Mouse (Mus musculus): Measurements from ENCODE around the gene Ubash3b. TPM values are rescaled to one million over a fixed set of nuclear protein-coding genes. Genes with fewer than 3 reads are reported as not detected.

The Ubash3b gene
- total RNA-seq, 2 experiments from 2014 or later = 5.9 to 7.2 TPM

- peak; percentile 38 for ATAC-seq (replicated peaks; ENCODE audit: poor library complexity, severe bottlenecking)
These were observed 7.2 kb upstream of the Ubash3b start for GRCm38 (mm10) chr9:41168656-41169055.

GRCm38 (mm10) chr9:41168206-41168605 is 6.7 kb upstream of the Ubash3b start:
- peak; percentile 73 for ATAC-seq (replicated peaks; ENCODE audit: poor library complexity, severe bottlenecking)

DNA sequence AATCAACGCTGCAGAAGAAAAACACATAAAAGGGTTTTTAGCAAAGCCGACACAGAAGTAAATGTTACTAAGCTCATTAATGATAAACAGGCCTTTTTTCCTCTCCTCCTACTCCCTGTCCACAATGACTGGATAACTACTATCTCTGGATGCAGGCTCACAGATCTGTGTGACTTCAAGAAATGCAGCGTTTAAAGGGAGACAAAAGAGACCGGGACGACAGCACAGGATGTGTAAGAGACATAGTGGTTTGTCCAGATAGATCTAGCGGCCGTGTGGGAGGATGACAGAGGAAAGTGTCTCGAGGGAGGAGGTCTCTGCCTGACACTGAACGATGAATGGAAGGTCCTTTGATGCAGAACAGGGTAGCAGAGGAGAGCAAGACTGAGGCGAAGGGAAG is 5.4 kb upstream of the Ubash3b start:
- no peak for ATAC-seq (replicated peaks; ENCODE audit: poor library complexity, severe bottlenecking)

DNA sequence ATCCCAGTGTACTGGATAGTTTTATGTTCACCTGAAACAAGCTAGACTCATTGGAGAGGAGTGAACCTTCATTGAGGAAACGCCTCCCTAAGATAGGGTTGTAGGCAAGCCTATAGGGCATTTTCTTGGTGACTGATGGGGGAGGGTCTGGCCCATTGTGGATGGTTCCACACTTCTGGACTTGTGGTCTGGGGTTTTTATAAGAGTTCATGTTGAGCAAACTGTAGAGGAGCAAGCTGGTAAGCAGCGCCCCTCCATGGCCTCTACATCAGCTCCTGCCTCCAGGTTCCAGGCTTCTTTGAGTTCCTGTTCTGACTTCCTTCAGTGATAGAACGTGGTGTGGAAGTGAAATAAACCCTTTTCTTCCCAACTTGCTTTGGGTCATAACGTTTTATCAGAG is 866 bp upstream of the Ubash3b start:
- ATAC-seq (replicated peaks; ENCODE audit: poor library complexity, severe bottlenecking) = 0 out of 2 replicates have a peak, but pooled peaks have one; percentile 4

- ATAC-seq (replicated peaks; ENCODE audit: poor library complexity, severe bottlenecking) = peak; percentile 34
These were observed 841 bp downstream of the Ubash3b start for GRCm38 (mm10) chr9:41160536-41161176.

DNA sequence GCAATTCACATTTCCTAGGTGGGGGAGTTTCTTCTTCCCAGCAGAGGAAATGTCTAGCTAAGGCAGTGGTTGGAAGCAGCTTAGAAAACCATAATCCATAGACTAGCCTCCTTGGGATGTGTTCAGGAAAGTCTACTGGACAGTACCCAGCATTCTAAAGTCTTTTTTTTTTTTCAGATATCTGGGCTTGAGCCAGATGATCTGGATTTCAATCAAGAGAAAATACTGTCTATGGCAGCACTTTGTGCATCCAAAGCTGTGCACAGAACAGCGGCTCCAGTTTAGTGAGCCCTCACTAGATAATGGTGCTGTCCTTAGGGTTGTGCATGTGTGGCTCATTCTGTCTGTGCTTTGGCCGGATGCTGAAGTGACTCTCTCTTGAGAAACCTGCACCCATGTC is 2.3 kb downstream of the Ubash3b start:
- ATAC-seq (replicated peaks; ENCODE audit: poor library complexity, severe bottlenecking) = no peak

- ATAC-seq (replicated peaks; ENCODE audit: poor library complexity, severe bottlenecking) = no peak
These were observed 3.5 kb downstream of the Ubash3b start for GRCm38 (mm10) chr9:41157872-41158567.

DNA sequence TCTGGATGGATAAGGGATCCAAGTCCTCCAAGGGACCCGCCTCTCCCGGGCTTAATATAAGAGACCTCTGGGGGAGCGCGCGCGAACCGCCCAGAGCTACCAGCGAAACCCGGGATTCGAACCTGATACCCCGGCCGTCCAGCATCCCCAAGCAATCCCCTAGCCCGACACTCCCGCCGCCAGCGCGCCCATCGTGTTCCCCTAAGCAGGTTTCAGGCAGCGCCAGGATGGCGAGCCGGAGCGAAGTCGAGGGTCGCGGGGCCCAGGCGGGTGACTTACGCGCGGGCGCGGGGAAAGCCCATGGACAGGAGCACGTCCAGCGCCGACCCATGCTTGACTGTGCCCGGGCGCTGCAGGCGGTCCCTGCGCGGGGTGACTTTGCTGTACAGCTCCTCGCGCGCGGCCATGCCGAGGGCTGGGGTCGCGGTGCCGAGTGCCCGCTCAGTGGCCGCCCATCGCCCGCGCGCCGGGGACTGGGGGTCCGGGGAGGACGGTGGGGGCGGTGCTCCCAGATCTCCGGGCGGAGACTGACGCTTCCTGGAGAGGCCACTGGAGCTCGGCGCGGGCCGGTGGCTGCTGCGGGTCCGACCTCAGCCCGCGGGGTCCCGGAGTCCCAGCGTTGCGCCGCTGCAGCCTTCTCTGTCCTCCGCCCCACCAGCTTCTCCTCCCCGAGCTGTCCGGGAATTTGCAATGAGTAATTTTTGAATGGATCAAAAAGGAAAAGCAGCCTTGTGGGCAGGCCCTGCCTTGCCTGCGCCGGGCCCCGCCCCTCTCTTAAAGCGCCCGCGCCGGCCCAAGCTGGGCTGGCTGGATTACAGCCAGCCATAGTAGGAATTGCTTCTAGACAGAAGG is 4.3 kb downstream of the Ubash3b start:
- ATAC-seq (replicated peaks; ENCODE audit: poor library complexity, severe bottlenecking) = peak; percentile 7; the same call in 1 of the 2 replicates

GRCm38 (mm10) chr9:41156720-41157019 is 4.8 kb downstream of the Ubash3b start:
- no peak for ATAC-seq (replicated peaks; ENCODE audit: poor library complexity, severe bottlenecking)

DNA sequence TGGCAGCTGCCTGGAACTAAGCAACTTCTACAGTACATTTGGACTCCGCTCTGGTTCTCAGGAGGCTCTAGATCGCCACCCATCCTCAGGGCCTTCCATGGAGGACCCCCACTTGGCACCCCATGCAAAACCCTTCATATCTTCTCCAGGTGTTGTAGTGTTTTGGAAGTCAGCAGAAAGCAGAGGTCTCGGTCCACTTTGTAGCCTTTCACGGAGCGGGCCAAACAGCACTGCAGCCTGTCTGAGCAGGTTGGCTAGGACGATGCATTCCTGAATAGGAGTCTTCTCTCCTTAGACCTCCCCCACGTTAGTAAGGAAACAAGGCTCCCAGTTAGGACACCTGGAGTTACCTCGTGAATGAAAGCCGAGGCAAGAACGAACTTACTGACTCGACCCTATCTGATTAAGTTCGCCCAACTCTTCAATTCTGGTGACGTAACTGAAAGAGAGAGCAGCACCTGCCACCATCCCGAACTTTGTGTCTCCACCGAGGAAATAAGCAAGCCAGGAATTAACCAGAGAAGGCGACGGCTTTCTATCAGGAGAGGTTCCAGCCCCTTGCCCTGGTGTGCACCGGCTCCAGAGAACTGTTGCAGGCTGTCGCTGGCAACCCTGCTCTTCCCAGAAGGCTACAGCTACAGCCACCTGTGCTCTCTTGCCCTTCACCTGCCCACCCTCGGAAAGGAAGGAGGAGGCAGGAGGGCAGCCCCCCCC is 5.3 kb downstream of the Ubash3b start:
- ATAC-seq (replicated peaks; ENCODE audit: poor library complexity, severe bottlenecking) = no peak

DNA sequence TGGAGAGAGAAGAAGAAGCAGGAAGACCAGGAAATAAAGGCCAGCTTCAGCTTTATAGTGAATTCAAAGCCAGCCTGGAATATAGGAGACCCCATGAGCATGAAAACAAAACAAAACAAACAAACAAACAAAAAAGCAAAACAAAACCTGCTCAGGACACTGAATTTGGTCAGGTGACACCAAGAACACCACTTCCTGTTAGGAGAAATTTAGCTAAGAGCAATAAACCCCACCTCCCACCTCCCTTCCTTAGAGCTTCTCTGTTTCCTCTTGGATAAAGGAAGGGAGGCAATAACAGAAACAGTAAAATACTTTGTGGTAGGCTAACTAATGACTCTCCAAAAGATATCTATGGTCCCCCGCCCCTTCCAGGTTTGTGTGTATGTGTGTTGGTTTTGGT is 7.5 kb downstream of the Ubash3b start:
- no peak for ATAC-seq (replicated peaks; ENCODE audit: poor library complexity, severe bottlenecking)

GRCm38 (mm10) chr9:41153050-41153449 is 8.4 kb downstream of the Ubash3b start:
- peak; percentile 47 for ATAC-seq (replicated peaks; ENCODE audit: poor library complexity, severe bottlenecking)

DNA sequence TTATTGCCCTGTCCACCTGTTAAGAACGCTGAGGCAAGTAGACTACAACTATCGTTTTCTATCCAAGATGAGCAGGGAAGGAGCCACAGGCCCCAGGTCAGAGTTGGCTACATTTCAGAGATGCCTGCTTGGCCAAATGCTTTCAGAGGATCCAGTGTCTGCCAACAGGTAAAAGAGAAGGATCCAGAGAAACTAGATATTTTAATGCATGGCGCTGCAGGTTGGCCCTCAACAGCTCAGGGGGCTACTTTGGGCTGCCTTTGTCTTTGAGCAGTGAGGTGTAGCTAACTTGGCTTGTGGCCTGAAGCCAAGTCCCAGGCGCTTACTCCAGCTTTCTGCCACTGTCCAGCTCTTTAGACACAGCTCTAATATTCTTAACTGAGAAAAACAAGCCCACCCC is 10.0 kb downstream of the Ubash3b start:
- ATAC-seq (replicated peaks; ENCODE audit: poor library complexity, severe bottlenecking) = no peak

- ATAC-seq (replicated peaks; ENCODE audit: poor library complexity, severe bottlenecking) = peak; percentile 72
These were observed 11.6 kb downstream of the Ubash3b start for GRCm38 (mm10) chr9:41149896-41150295.

DNA sequence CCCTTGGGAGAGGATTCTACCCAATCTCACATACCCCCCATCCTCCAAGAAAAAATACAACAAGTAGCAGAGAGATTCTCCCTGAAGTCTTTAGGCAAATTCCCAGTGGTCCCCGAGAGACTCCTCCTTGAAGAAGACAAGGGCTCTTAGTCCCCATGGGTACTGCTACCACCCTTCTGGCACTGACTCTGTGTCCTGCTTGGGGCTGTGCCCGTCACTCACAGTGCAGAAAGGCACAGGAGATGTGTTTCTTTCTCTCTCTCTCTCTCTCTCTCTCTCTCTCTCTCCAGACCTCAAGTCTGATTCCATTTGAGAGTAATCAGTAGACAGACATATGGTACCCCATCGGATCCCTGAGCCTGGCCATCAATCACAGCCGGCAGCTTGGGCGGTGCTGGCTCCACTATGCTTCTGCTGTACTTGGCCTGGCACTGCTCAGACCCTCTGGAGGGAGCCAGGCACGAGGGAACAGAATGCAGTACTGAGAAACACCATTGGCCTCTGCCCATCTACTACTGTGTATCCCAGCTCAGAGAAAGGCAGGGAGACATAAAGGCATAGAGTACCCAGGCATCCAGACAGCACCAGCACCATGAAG is 12.3 kb downstream of the Ubash3b start:
- no peak for ATAC-seq (replicated peaks; ENCODE audit: poor library complexity, severe bottlenecking)

GRCm38 (mm10) chr9:41148600-41148999 is 12.9 kb downstream of the Ubash3b start:
- no peak for ATAC-seq (replicated peaks; ENCODE audit: poor library complexity, severe bottlenecking)

DNA sequence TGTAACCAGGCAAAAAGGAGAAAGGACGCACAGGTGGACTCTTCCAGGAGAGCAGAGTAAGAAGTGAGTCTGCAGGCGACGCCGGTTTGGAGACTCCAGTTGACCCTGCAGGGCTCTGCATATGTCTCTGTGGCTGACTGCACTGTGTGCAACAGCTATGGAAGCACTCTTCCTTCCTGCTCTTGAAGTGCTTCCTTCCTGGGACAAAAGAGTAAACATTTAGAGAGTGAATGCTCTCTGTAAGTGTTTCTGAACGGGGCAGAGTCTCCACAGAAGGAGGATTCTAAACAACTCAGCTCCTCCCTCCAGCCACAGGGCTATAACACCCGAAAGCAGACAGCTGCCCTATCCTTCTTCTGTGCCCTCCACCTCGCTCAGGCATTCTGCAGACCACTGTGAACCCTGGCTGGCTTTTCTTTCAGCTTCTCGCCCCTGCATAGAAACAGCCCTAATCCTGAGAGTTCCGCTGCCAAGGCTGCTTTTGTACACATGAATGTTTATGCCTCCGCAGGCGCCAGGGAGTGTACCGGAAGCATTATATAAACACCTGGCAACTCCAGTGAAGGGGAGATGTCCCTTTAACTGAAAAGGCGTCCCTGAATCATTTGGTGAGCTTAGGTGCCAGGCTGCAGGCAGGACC is 14.2 kb downstream of the Ubash3b start:
- no peak for ATAC-seq (replicated peaks; ENCODE audit: poor library complexity, severe bottlenecking)

GRCm38 (mm10) chr9:41143825-41144224 is 17.7 kb downstream of the Ubash3b start:
- no peak for ATAC-seq (replicated peaks; ENCODE audit: poor library complexity, severe bottlenecking)

DNA sequence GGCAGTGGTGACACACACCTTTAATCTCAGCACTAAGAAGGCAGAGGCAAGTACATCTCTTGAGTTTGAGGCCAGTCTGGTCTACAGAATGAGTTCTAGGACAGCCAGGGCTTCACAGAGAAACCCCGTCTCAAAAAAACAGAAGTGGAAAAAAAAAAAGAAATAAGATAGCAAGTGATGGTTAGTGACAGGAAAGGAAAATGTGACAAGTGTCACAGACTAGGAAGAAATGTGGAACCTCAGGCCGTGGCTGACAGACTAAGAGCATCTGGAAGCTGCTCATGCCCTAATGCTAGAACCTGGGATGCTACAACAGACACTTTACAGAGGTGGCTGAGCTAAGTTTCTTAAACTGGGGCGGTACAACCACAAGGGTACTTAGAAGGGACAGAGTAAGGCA is 18.4 kb downstream of the Ubash3b start:
- ATAC-seq (replicated peaks; ENCODE audit: poor library complexity, severe bottlenecking) = peak; percentile 73

DNA sequence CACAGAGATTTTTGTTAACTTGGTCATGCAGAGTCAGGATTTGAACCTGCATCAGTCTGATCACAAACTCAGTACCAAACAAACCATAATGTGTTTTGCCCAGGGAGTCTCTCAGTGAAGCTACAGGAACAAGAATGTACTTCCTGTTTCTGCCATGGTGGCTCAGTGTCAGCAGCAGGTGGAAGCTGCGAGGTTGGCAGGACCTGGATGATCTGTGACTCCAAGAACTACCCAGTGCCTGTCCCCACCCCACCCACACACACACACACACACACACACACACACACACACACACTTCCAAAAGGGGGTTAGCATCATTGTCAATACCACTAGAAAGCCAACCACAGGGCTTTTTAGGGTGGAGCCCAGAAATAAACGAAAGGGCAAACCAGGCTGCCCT is 20.5 kb downstream of the Ubash3b start:
- peak; percentile 51 for ATAC-seq (replicated peaks; ENCODE audit: poor library complexity, severe bottlenecking)
